Comparison of ENCODE assay signal across 22 mouse cellular contexts in the genomic region with DNA sequence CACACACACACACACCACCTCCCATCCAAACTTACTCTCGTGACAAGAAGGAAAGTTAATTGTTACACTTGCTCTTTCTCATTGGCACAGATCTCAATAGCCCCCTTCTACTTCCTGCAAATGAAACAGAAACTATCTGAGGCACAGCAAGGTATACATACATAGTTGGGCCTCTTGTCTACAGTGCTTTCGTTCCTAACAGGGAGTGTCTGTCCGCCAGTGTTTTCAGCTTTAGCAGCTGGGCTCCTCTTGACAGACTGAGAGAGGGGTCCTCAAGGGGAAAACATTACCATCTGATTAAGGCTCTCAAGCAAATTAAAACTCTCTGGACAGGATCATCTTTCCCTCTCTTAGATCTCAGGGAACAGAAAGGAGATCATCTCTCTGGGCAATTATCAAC. TPM values are rescaled to one million over a fixed set of nuclear protein-coding genes. Genes with fewer than 3 reads are reported as not detected.
DNase-seq lines count a peak whose midpoint lies in the region; ATAC-seq and TF ChIP-seq lines count a peak whose summit lies in the region.
"Had no signal": no experiment of that assay in that cellular context is flagged by ENCODE, and none has a peak within 500 bp of the region (broad histone marks: within the 10 kb centered on the region; RNA-seq: fewer than 3 reads in every experiment).

No protein-coding gene starts in this region.

- H3K27ac ChIP-seq in hindbrain, embryonic 10.5 days: 0 out of 2 replicates have a peak overlapping the region, but pooled peaks have one; percentile 40
- H3K27ac ChIP-seq in hindbrain, postnatal 0 days: no peak overlapping the region
- H3K27ac ChIP-seq in midbrain, embryonic 11.5 days (ENCODE audit: low read depth, low read length): no peak overlapping the region
- no peak overlapping the region for H3K27ac ChIP-seq in midbrain, embryonic 13.5 days
- H3K27ac ChIP-seq: forebrain, embryonic 15.5 days; heart, embryonic 10.5 days; hindbrain, embryonic 14.5 days had no signal

- H3K27me3 ChIP-seq in hindbrain, embryonic 10.5 days (ENCODE audit: insufficient read depth, poor library complexity, severe bottlenecking): no peaks in the 10 kb centered on the region
- H3K27me3 ChIP-seq in hindbrain, postnatal 0 days (ENCODE audit: insufficient read depth, low read length): no peaks in the 10 kb centered on the region
- H3K27me3 ChIP-seq in midbrain, embryonic 11.5 days (ENCODE audit: control insufficient read depth, insufficient read depth, low read length): no peaks in the 10 kb centered on the region
- no peaks in the 10 kb centered on the region for H3K27me3 ChIP-seq in midbrain, embryonic 13.5 days
- H3K27me3 ChIP-seq: forebrain, embryonic 15.5 days had no signal

- H3K4me1 ChIP-seq in hindbrain, embryonic 10.5 days (replicated peaks): peaks cover 15% of the 10 kb centered on the region; the same call in 1 of the 2 replicates
- no peaks in the 10 kb centered on the region for H3K4me1 ChIP-seq in hindbrain, postnatal 0 days (ENCODE audit: insufficient read depth, low read length)
- no peaks in the 10 kb centered on the region for H3K4me1 ChIP-seq in midbrain, embryonic 11.5 days (ENCODE audit: control insufficient read depth, insufficient read depth, low read length)
- peaks cover 8% of the 10 kb centered on the region; the same call in 1 of the 2 replicates for H3K4me1 ChIP-seq in midbrain, embryonic 13.5 days (replicated peaks)
- H3K4me1 ChIP-seq: forebrain, embryonic 15.5 days; heart, embryonic 10.5 days had no signal

- TF ChIP-seq POLR2A in brain, embryonic 14.5 days (IDR thresholded peaks at IDR 0.05; ENCODE audit: borderline replicate concordance, extremely low read depth, insufficient read depth, insufficient read length, poor library complexity, severe bottlenecking): no peak

- DNase-seq in hindbrain, embryonic 10.5 days (ENCODE audit: low spot score): no peak
- no peak for DNase-seq in hindbrain, postnatal 0 days (ENCODE audit: low spot score)
- DNase-seq in midbrain, embryonic 11.5 days (ENCODE audit: low spot score, missing footprints): peak; percentile 80
- peak; percentile 22 for DNase-seq in brain, embryonic 14.5 days (ENCODE audit: low read depth)
- DNase-seq in gastrocnemius, postnatal 10 days: no peak
- DNase-seq in T-cell, adult 2 months (ENCODE audit: low spot score): no peak
- DNase-seq: adrenal gland, adult 2 months; adrenal gland, postnatal 25 days; cerebellum, adult 2 months; cerebellum, postnatal 10 days; embryo, embryonic 11 days; heart, adult 18-20 months; heart, postnatal 10 days; heart, postnatal 4 days had no signal

- H3K9me3 ChIP-seq in hindbrain, embryonic 10.5 days: no peaks in the 10 kb centered on the region
- H3K9me3 ChIP-seq in hindbrain, postnatal 0 days (ENCODE audit: low read length): no peaks in the 10 kb centered on the region
- H3K9me3 ChIP-seq in midbrain, embryonic 11.5 days (ENCODE audit: control insufficient read depth, low read length): no peaks in the 10 kb centered on the region
- no peaks in the 10 kb centered on the region for H3K9me3 ChIP-seq in midbrain, embryonic 13.5 days
- H3K9me3 ChIP-seq: forebrain, embryonic 15.5 days; heart, embryonic 10.5 days had no signal

- 56% methylated on average over 3 of the region's 3 CpGs for WGBS in hindbrain, embryonic 10.5 days
- 41% methylated on average over 3 of the region's 3 CpGs for WGBS in hindbrain, postnatal 0 days
- WGBS in midbrain, embryonic 11.5 days: 73% methylated on average over 3 of the region's 3 CpGs
- 58% methylated on average over 3 of the region's 3 CpGs for WGBS in midbrain, embryonic 13.5 days

- no peak overlapping the region for H3K4me3 ChIP-seq in hindbrain, embryonic 10.5 days
- H3K4me3 ChIP-seq in hindbrain, postnatal 0 days (ENCODE audit: low read length): no peak overlapping the region
- H3K4me3 ChIP-seq in midbrain, embryonic 11.5 days (ENCODE audit: low read depth, low read length): no peak overlapping the region
- H3K4me3 ChIP-seq in midbrain, embryonic 13.5 days (replicated peaks): no peak overlapping the region
- H3K4me3 ChIP-seq: forebrain, embryonic 15.5 days; heart, embryonic 10.5 days had no signal

- no peak for ATAC-seq in hindbrain, postnatal 0 days
- ATAC-seq in midbrain, embryonic 11.5 days (ENCODE audit: low FRiP score): no peak
- ATAC-seq in midbrain, embryonic 13.5 days: no peak
- ATAC-seq: forebrain, embryonic 15.5 days; inflammation-experienced regulatory T-cells, adult 6 months; Patski had no signal

- H3K9ac ChIP-seq in hindbrain, postnatal 0 days (replicated peaks; ENCODE audit: low read length): no peak overlapping the region
- H3K9ac ChIP-seq in midbrain, embryonic 11.5 days (ENCODE audit: low read length): no peak overlapping the region
- no peak overlapping the region for H3K9ac ChIP-seq in midbrain, embryonic 13.5 days (replicated peaks)
- H3K9ac ChIP-seq: forebrain, embryonic 15.5 days; hindbrain, embryonic 14.5 days had no signal

- no peak for TF ChIP-seq CTCF in hindbrain, postnatal 0 days (IDR thresholded peaks at IDR 0.05; ENCODE audit: low read depth)
- TF ChIP-seq CTCF in brain, embryonic 14.5 days (IDR thresholded peaks at IDR 0.05; ENCODE audit: borderline replicate concordance, extremely low read depth, insufficient read depth, insufficient read length): no peak

- no peaks in the 10 kb centered on the region for H3K36me3 ChIP-seq in hindbrain, embryonic 10.5 days
- no peaks in the 10 kb centered on the region for H3K36me3 ChIP-seq in hindbrain, postnatal 0 days (ENCODE audit: insufficient read depth, low read length)
- no peaks in the 10 kb centered on the region for H3K36me3 ChIP-seq in midbrain, embryonic 11.5 days (ENCODE audit: control insufficient read depth, insufficient read depth, low read length)
- H3K36me3 ChIP-seq in midbrain, embryonic 13.5 days: no peaks in the 10 kb centered on the region
- H3K36me3 ChIP-seq: forebrain, embryonic 15.5 days; heart, embryonic 10.5 days had no signal

- H3K4me2 ChIP-seq in hindbrain, postnatal 0 days (ENCODE audit: low read depth, low read length): no peak overlapping the region
- no peak overlapping the region for H3K4me2 ChIP-seq in midbrain, embryonic 11.5 days
- H3K4me2 ChIP-seq in midbrain, embryonic 13.5 days (replicated peaks): no peak overlapping the region
- H3K4me2 ChIP-seq: forebrain, embryonic 15.5 days; hindbrain, embryonic 14.5 days had no signal

RNA-seq across cellular contexts. Expression of gene Kcnmb2, which starts 51.9 kb away (rescaled TPM):
- polyA plus RNA-seq in hindbrain, embryonic 10.5 days (2016; fragmentation: Nextera tagmentation; extraction: Ambion mirVana): 3.4 and 6.8 TPM in 2 replicates
- 5.5 and 7.3 TPM in 2 replicates for total RNA-seq in hindbrain, postnatal 0 days (2014; rRNA removed)
- polyA plus RNA-seq in hindbrain, postnatal 0 days (2015; fragmentation: Nextera tagmentation; extraction: Ambion mirVana): 10.1 and 10.3 TPM in 2 replicates
- 2.1 and 2.5 TPM in 2 replicates for polyA plus RNA-seq in midbrain, embryonic 11.5 days (2014; fragmentation: Nextera tagmentation; extraction: Ambion mirVana)
- 6.5 and 6.9 TPM in 2 replicates for polyA plus RNA-seq in midbrain, embryonic 13.5 days (2015; fragmentation: Nextera tagmentation; extraction: Ambion mirVana)
- 2.0 and 3.9 TPM in 2 replicates for polyA plus RNA-seq in brain, embryonic 14.5 days (2012; rRNA removed)
- total RNA-seq in gastrocnemius, postnatal 10 days (2021): under 1 TPM; 0.31 to 0.86 TPM
- total RNA-seq: common myeloid progenitor, adult 5-6 weeks; heart, adult 18-20 months; heart, postnatal 10 days had no signal
- polyA plus RNA-seq: C2C12; inflammation-experienced regulatory T-cells, adult 6 months; Patski had no signal

Comparison
In these comparisons a context has a peak if more than half of its experiments do, and no peak if none do; other contexts are left out.
1. DNase-seq: peak in midbrain, embryonic 11.5 days (single experiment) and brain, embryonic 14.5 days (single experiment); none in hindbrain, embryonic 10.5 days (single experiment), hindbrain, postnatal 0 days (single experiment), gastrocnemius, postnatal 10 days (single experiment) and T-cell, adult 2 months (single experiment).